Mouse (Mus musculus) thymus, postnatal 36 days (tissue): ENCODE measurements around the gene Cacnb4.
A peak's percentile ranks its signal among the peaks of the same experiment; 100 is the strongest.

Source experiments
- DNase-seq, 2 experiments: peaks; one replicate each; pipeline ENCODE4 v3.0.0; 2022; ENCODE audit warnings: mixed read lengths in 2 of 2

Cacnb4 gene

DNA sequence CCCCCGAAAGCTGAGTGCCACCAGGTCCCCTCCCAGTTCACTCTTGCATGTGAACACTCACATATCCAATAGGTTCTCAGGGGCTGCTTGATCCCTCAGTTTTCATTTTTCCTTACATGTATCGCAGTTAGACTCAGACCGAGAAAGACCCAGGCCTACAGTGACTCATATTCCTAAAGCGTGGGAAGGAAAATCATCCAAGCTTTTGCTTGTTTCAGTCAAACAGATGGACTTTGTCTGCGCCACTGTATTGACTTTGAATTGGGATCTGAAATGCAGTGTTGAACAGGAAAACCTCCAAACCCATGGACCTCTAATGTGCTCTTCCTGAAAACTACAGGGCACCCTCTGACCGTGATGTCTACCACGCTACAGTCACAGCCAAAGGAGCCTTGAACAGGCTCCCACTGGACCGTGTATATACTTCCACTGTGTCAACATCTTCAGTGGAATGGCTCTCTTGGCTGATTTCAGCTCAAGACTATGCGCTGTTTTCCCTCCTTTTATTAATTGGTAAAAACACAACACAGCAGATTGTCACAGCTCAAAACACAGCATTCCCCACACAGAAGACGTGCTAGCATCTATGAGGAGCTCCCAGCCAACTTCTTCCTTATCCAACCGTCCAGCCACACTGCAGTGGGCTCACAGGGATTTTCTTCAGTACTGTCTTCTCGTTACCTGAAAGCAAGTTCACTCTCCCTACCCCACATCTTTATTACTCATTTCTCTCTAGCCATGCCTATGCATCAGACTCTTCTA is 215.2 kb downstream of the Cacnb4 start:
- no peak for DNase-seq

DNA sequence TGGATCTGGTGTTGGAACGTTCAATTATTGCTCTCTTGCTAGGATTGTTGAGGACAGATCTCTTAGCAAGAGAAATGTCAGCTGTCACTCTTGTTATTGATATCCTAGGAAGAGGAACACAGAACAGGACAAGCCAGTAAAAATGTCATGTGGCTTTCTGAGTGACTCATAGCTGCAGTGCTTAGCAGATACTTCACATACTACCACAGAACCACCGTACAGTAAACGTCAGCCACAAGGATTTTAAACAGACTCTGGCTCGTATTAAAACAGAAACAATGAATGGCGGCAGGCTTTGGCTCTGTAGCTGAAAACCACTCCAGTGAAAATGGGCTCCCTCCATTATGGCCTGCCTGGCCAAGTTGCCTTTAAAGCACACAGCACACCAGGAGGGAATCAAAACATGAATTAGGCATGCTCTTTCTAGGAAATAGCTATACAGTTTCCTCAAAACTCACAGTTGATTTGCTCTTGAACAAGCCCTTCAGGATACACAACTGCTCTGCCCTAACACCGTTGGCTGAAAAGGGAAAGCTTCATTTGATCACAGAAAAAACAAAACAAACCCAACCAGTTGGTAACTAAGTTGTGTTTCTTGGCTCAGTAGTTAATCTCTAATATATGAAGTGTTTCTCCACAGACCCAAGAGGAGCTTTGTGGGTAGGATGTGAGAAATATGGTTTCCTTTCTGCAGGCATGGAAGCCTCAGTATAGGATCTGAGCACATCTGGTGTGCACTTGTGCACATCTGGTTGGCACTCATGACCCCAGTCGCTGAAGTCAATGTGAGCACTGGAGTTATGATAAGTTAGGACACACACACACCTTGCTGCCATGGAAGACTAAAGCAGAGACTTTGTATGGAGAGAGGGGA is 220.8 kb downstream of the Cacnb4 start:
- DNase-seq = no peak

DNA sequence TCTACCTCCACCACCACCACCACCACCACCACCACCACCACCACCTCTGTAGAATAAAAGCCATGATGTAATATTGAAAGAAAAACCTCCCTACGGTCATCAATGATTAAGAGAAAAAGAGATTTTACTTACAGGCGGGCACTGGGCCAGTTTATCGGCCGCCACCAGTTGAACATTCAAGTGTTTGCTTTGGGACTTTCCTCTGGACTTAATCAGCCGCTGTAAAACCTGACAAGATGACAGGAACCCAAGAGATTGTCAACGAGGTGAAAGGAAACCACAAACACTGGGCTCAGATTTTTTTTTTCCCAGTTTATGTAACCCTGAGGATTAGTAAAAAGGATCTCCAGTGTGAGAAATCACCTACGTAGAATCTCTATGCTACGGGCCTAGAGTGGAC is 226.8 kb downstream of the Cacnb4 start:
- no peak for DNase-seq

DNA sequence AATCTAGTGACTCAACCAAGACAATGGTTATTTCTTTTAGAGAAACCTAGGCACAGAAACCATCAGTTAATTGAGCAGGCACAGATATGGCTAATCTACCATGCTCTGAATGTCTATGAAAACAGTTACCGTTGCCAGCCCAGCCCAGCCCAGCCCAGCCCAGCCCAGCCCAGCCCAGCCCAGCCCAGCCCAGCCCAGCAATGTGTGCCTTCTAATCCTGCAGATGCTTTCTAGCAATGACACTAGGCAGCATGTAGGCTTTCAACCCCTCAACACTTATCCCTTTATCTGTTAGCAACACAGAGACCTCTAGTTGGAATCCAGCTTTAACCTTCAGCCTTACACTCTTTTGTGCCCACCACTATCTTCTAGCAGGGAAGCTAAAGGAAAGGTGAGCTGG is 227.7 kb downstream of the Cacnb4 start:
- no peak for DNase-seq

DNA sequence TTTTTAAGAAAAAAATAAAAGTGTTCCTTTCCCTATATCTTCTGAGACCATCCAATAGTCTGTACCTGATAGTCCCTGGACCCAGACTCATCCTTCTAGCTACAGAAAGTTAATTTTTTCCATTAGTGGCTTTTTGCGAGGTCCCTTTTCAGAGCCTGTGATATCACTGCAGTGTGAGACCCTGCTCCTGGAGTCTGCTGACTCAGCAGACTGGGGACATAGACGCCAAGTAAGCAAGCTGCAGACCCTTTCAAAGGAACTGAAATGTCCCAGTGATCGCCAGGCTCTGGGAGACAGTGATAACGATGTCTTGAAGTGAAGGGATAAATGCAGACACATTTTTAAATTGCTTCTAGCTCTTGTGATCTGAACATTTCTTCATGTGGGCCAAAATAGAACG is 230.0 kb downstream of the Cacnb4 start:
- no peak for DNase-seq

DNA sequence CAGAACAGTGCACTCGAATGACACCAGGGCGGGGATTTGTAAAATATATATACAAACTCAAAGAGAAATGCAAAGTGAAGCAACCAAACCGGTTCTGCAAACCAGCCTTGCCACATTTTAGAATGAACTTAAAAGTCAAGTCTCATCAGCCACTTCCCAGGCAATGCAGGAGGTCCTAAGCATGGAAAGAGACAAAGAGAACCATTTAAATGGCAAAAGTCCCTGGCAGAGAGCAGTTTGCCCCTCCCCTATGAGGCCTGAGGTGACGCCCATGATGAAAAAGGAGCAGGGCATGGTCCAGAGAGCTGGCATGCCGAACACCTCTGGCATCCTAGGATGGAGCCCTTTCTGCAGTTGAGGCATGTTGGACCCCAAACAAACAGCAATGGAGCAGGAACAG is 234.5 kb downstream of the Cacnb4 start:
- DNase-seq = no peak

DNA sequence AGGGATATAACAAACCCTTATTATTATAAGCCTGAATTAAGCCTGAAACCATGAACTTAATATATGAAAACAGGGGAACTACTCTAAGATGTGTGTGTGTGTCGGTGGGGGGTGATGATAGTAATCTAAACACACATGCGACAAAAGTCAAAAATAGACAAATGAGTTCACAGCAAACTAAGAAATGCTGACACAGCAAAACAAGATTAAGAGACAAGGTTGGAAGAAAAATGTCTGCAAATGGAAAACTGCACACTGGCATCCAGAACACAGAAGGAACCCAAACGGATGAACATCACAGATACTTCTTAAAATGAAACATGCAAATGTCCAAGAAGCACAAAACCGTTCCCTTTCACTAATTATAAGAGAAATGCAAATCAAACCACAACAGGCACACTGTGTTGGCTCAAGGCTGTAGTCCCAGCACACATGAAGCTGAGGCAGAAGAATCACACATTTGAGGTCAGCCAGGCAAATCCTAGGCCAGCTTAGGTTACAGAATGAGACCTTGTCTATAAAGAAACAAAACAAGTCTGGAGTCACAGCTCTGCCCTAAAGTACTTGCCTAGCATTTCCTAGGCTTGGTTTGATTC is 236.1 kb downstream of the Cacnb4 start:
- DNase-seq = no peak

DNA sequence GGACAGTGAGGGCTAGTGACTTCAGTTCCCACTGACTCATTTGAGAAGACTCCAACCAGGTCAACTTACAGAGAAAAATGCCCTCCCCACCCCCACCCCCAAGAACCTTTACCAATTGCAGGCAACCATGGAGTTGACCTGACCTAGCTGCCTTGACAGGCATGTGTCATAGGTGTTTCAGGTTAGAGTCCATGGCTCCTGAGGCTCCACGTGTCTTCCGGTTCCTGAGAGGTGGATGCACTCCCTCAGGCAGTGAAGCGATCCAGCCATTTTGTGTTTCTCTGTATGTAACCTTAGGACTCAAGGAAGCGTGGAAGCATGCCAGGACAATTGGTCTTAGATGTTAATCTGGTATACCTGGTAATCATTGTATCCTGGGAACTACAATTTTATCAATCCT is 238.2 kb downstream of the Cacnb4 start:
- no peak for DNase-seq

DNA sequence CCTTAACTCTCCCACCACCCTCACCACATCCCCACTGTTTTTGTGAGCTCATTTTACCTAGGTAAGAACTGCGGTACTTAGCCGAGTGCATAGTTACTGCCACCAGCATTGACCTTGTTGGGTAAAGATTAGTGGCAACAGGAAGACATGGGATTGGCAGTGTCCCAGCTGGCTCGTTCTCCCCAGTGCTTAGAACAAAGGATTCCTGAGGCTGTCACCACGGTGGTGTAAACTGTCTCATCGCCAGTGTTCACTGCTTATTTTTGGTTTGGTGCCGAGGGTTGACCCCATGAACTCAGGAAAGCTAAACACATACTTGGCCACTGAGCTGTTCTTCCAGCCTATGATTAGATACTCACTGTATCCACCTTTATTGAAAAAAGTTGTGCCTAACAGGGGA is 238.6 kb downstream of the Cacnb4 start:
- no peak for DNase-seq

DNA sequence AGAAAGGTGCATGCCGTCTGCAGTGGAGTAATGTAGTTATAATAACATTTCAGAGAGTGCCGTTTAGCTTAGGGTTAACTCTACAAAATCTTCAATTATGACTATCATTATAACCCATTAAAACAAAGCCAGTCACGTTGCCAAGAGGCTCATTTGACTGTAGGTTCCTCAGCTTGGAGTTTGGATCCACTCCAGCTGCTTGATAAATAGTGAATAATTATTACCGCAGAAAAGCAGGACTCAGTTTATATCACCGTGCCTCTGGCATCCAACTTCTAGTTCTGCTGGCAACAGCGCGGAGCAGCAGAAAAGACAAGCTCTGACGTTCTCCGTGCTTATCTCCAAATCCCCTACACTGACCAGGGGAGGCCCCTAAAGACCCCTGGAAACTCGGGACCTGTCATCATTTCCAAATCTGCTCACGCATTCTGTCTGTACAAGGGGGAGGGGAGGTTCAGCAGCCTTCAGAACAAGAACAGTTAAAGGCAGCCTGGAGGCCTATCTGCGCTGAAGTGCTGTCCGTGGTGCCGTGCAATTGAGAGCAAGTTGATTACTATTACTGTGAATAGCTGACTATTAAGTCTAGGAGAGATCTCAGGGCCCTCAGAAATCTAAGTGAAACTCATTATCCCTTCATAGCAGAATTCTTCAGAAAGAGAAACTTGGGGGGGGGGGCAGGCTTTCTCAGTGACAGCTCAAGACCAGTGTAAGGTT is 240.6 kb downstream of the Cacnb4 start:
- DNase-seq = no peak

DNA sequence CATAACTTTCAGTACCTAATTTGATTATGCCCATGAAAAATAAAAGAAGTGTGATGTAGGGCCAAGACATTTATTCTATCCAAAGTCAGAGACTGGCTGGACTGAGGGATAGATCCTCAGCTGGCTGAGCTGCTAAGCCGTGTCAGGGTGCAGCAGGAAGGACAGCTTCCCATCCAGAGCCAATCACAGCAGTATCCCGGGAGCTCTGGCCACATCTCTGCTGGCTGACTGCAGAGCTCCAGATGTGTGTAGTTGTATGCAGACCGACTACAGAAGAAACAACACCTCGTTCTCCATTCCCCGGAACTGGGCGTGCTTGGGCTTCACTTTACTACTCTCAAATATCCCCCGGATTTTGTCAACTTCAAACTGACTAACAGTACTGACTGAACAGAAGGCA is 243.3 kb downstream of the Cacnb4 start:
- DNase-seq = no peak

DNA sequence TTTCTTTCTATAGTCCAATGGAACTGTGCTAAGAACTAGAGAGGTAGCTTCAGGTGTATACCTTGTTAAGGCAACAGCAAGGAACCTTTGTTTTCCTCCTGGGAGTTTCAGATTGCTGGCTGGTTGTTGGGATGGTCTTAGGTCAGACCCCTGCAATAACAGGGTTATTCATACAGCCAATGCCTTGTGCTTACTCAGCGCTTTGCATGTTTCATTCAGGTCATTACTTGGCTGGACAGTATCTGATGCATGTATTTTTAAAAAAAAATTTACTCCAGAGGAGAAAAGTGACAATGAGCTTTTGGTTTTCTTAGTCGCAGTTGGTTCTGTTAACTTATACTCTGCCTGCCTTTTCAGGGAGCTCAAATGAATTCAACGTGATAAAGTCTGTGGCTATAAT is 249.2 kb downstream of the Cacnb4 start:
- no peak for DNase-seq

DNA sequence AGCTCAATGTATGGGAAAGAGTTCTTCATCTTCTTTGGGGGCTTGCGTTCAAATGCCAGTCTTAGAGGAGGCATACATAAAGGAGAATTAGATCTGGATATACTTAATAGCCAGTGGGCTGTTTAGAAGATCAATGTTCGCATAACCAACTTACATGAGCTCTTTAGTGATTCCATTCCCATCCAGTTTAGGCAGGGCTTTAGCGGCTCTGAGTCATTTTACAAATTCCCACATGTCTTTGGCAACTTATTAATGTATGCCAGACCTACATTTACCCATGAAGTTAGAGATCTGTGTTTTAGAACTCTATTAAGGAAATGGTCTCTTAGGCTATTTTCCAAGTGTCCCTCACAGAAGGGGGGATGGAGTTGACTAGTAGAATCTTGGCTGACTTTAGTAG is 250.6 kb downstream of the Cacnb4 start:
- no peak for DNase-seq

DNA sequence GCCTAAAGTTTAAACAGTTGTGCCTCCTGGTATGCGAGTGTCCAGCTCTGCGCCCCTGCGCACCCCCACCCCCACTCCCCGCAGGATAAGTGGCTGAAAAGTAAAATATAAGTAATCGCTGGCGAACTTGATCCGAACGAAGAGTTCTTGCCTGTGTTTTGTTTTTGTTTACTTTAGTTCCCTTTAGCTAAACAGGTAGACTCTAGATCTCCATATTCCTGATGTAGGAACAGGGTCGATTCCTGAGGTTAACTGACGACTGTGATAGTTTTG is 251.2 kb downstream of the Cacnb4 start:
- no peak for DNase-seq

DNA sequence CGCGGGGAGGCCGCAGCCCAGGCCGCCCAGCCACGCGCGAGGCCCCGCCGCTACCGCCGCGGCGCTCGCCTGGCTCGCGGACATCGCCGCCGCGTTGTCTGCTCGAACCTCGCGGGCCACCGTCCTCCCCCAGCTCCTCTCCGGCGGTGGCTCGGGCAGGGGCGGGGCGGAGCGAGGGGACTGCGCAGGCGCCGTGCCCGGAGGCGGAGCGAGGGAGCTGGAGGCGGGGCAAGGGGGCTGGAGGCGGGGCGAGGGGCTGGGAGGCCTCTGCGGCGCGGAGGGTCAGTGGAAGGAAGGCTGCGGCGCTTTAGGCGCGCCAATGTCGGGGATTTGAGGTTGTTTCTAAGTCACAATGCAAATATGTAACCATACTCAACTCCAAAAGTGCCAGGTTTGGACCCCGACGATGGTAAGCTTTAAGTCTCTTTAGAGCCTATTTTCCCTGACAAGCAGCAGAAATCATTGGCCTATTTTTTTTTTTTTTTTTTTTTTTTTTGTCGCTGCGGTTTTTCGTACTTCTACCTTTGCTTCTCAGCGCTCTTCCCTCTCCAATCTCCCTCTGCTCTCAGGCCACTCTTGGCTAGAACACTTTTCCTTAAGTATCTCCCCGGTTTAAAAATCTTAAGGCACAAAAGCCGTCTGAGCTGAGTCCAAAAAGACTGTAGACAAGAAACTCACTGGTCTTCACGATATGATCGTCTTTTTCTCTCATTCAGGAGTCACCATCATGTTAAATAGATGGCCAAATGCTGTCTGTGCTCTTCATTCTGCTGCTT is 251.7 kb downstream of the Cacnb4 start, which contains the start of gene Arl5a:
Gene Arl5a, minus strand, starts transcription at position 155 of the 776 bp plus-strand sequence.
- peak; percentile 92 to 97 for DNase-seq

DNA sequence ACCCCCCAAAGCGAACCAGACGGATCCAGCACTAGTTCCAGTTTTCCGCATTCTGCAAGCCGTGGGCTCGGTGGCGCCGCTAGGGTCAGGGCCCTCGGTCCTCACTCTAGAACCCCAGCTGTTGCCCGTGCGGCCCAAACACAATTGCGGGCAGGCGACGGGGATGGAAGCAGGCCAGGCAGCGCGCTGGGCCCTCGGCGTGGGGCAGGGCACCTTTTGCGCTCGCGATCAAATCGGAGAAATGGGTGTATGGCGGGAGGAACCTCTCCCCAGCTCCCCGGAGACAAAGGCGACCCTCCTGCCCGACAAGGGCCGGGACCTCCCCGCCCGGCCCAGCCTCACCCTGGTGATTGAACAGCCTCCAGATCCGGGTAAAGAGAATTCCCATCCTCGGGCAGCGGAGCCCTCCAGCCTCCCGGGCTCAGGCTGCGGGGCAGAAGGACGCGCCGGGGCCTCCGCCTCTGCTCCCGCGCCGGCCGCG is 252.3 kb downstream of the Cacnb4 start:
- no peak for DNase-seq

DNA sequence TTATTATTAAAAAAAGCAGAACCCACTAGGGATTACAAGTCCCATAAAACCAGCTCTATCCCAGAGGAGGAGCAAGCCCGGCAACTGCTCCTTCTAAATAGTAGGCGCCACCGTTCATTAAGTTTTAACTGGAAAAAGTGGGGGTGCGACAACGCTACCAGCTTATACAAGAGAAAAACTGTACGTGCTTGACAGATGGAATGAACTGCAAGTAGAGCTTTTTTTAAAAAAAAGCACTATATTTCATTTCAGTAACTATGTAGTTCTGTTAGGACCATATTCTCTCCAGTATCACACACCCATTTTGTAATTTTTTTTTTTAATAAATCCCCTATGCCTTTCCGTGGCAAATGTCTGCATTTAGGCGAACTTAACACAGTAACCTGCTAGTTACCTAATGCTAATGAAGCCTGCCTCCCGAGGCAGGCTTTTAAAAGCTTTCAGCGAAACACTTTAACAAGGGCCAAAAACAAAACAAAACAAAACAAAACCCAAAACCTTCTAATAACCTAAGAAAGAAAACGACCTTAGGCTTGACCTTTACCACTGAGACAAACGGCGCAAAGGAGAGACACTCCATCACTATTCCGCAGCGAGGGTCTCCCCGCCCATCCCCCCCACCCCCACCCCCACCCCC is 252.9 kb downstream of the Cacnb4 start:
- no peak for DNase-seq

DNA sequence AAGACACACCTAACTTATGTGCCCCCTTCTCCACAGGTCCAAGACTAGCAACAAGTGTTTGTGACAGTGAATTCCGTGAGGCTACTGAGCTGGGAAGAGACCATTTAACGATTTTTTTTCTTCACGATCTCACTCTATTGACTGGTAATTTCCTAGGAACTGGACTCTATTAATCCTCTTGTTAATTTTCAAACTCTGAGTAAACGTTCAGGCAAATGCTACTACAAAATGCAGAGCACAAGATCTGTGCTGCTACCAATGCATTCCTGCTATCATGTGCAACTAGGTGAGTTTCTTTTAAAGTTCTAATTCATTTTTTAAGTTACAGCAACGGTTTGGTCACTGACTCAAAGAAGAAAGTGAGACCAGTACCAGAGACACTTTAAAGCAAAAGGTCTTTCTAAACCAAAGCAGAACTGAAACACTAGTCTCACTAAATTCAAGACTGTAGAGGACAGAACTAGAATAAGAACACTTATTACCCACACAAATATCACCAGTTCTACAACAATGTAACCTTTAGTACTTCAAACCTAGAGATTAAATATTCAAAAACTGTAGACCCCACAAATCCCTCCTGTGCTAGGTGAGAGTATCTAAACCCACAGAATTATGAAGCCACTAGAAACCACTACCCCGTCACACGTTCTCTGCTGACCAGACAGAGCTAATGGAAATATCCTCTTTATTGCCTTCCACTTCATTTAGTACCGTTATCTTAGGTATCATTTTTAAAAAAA is 253.6 kb downstream of the Cacnb4 start:
- DNase-seq = no peak

DNA sequence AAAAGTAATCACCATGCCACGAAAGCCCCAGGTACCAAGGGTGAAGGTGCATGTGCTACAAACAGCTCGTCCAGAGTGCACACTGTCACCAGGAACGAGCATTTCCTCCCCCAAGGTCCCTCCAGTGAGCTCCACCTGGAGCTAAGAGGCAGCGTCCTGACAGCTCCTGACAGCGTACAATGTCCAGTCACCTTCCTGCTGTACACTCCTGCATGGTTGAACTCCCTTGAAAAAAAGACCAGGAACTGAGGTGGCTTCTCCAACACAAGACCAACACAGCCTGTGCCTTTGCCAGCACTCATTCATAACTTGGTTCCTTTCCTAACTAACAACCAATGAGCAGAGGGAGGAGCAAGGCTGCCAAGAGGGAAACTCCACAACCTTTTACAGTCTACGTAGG is 255.4 kb downstream of the Cacnb4 start:
- peak in 1 of 2 experiments; percentile 12 for DNase-seq

DNA sequence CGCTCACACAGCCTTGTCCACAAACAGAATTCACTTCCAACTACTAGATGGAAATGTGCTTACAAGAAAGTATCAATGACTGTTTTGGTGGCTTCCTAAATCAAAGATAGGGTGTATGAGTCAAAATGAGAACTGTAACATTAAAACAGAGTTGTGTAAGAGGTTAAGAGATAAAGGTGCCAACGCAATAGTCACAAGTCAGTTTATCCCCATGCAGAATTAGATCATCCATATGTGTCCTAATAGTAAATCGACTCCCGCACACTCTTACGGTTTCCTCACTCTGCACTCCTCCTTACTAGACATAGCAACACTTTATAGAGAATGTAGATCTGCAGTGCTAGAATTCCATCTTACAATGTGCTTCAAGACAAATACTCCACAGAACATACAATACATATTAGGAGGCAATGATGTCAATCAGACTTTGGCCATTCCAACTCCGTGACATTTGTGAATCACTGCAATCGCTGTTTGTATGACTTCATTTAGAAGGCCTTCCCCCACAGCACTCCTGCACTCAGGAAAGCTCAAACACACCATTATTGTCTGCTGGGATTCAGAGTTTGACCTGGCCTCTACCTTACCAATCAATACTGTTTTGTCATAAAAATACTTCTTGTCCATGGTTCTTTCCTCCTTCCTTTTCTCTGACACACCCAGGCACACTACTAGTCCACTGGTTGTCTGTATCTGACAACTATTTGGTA is 256.5 kb downstream of the Cacnb4 start:
- no peak for DNase-seq
